Mouse (Mus musculus) thymus, postnatal 14 days (tissue): ENCODE results near the gene P2rx3.

Experiments used
- DNase-seq: peaks from one replicate; pipeline ENCODE4 v3.0.0; 2021

P2rx3 gene

GRCm38 (mm10) chr2:84967318-84967991, 69.8 kb downstream of the P2rx3 start:
- DNase-seq, result no peak

GRCm38 (mm10) chr2:84964111-84964801, 73.0 kb downstream of the P2rx3 start:
- DNase-seq, result peak; percentile 16

GRCm38 (mm10) chr2:84962906-84963507, 74.3 kb downstream of the P2rx3 start:
- no peak for DNase-seq

GRCm38 (mm10) chr2:84961901-84962300, 75.4 kb downstream of the P2rx3 start:
- no peak for DNase-seq

GRCm38 (mm10) chr2:84961300-84961699, 76.0 kb downstream of the P2rx3 start:
- DNase-seq, result no peak

GRCm38 (mm10) chr2:84958588-84959264, 78.5 kb downstream of the P2rx3 start:
- no peak for DNase-seq

GRCm38 (mm10) chr2:84956274-84956673, 81.0 kb downstream of the P2rx3 start:
- DNase-seq, result peak; percentile 67

DNA sequence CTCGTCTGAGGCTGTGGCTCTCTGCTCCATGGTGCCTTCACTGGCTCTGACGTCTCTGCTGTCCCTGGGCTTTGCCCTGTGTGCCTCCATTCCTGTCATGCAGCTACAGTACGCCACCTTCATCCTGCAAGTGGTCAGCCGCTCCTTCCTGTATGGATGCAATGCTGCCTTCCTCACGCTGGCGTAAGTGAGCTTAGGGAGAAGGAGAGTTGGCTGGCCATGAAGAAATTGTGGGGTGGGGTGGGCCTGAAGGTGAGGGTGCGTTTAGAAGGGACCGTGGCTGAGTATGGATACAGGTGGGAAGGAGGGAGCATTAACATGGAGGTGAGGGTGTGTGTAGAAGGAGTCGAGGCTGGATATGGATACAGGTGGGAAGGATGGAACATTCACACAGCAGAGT, 81.8 kb downstream of the P2rx3 start:
- DNase-seq, result no peak

DNA sequence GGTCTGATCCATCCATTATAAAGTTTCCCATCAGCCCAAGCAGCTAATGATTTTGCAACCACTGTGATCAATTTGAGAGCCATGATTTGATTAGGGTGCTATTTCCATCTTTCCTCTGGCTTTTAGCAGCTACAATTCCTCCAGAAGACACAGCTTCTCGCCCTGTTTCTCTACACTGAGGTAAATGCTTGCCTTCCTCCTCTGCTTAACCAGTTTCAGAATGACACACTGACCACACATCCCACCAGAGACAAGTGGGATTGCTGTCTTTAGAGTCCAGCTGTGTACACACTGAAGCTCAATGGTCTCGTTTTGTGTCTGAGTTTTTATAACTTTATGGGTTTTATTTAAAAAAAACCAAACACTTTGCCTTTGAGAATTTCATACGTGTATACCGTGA, 84.6 kb downstream of the P2rx3 start:
- no peak for DNase-seq

DNA sequence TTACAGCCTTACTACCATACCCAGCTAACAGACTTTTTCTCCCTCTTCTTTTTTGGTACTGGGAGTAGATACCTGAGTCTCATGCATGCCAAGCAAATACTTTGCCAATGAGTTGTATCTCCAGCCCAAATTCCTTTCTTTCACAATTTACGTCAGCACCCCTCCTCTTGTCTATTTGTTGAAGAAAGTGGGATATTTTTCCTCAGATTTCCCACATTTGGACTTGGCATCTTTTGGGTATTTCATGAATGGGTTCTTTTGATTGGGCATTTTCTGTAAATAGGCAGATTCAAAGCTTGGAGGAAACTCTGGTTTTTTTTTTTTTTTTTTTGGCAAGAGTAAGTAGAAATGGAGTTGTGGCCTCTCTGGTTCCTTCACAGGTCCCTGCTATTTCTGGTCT, 85.0 kb downstream of the P2rx3 start:
- DNase-seq, result no peak

DNA sequence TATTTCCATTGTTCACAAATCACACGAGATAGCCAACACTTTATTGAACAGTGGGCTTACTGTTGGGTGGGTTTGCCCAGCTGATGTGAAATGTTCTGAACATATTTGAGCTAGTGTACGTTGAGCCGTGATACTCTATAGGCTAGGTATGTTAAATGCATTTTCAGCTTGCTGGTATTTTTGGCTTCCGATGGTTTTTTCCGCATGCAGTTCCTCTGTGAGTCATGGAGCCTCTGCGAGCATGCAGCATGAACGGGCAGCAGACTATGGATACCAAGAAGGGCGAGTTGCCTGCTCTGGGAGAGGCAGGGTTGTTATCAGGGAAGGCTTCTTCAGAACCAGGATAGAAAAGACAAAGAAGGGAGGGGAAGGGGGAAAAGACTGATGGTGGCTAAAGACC, 86.2 kb downstream of the P2rx3 start:
- no peak for DNase-seq

DNA sequence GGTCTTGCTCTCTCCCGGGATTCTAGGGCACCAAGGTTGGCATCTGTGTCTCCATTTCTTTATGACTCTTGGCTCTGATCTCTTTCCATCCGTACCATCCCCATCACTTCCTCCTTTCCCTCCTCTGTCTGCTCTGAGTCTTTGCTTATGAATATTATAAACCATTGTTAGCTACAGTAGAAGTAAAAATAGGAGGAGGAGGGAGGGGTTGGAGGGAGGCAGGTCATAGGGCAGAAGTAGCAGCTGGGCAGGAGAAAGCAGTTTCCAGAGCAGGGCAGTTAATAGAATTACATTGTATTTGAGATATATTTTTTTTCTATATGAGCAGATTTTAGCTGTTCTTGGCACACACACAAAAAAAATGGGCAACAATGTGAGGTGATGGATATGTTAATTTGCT, 88.5 kb downstream of the P2rx3 start:
- DNase-seq, result no peak
